ENCODE assay signal across 8 mouse cellular contexts in genomic region chr19:46356701-46357138, GRCm38 (mm10). TPM values are rescaled to one million over a fixed set of nuclear protein-coding genes. Genes with fewer than 3 reads are reported as not detected.
A peak's percentile ranks its signal among the peaks of the same experiment; 100 is the strongest.
DNase-seq lines count a peak whose midpoint lies in the region; ATAC-seq lines count a peak whose summit lies in the region.

No protein-coding gene starts in this region.

- peaks cover 5% of the 10 kb centered on the region; the same call in 1 of the 2 replicates for H3K4me1 ChIP-seq in intestine, embryonic 16.5 days (ENCODE audit: control insufficient read depth, insufficient read depth, low read length)
- peaks cover 17% of the 10 kb centered on the region for H3K4me1 ChIP-seq in midbrain, embryonic 10.5 days

- H3K4me2 ChIP-seq in intestine, embryonic 16.5 days (ENCODE audit: low read depth, low read length), result peak overlapping the region; percentile 71

- H3K4me3 ChIP-seq in intestine, embryonic 16.5 days (ENCODE audit: low read length), result peak overlapping the region; percentile 60
- H3K4me3 ChIP-seq in midbrain, embryonic 10.5 days, result peak overlapping the region; percentile 67

- peak; percentile 87 for DNase-seq in adrenal gland, adult 8-10 months
- peak; percentile 68 for DNase-seq in embryo, embryonic 11.5 days (ENCODE audit: low read depth, low spot score)
- DNase-seq in gastrocnemius, postnatal 36 days, result peak; percentile 54 to 68
- DNase-seq in left cerebral cortex, postnatal 36 days (ENCODE audit: low spot score in 2 of 2), result peak; percentile 88 to 91
- DNase-seq in midbrain, embryonic 10.5 days (ENCODE audit: low spot score), result peak; percentile 86
- DNase-seq in right cerebral cortex, postnatal 4 days, result peak; percentile 86
- DNase-seq in yolk sac, embryonic 10.5 days (ENCODE audit: low spot score), result peak; percentile 89

- intact Hi-C loops in gastrocnemius, postnatal 36 days (cut with DNase I), result no loop called here
- intact Hi-C loops in left cerebral cortex, postnatal 36 days (cut with DNase I), result loop anchor here (2.0 kb wide), 1 partner anchor 18 kb away; the partner anchor contains the start of gene Cuedc2

- peak overlapping the region; percentile 73 for H3K9ac ChIP-seq in intestine, embryonic 16.5 days (ENCODE audit: low read depth, low read length)

- H3K27me3 ChIP-seq in intestine, embryonic 16.5 days (replicated peaks; ENCODE audit: control insufficient read depth, insufficient read depth, low read length), result no peaks in the 10 kb centered on the region
- H3K27me3 ChIP-seq in midbrain, embryonic 10.5 days (ENCODE audit: low read depth, poor library complexity, severe bottlenecking), result peaks cover 38% of the 10 kb centered on the region

- no peaks in the 10 kb centered on the region for H3K36me3 ChIP-seq in intestine, embryonic 16.5 days (ENCODE audit: control insufficient read depth, insufficient read depth, low read length)
- H3K36me3 ChIP-seq in midbrain, embryonic 10.5 days, result no peaks in the 10 kb centered on the region

- peak; percentile 88 for ATAC-seq in intestine, embryonic 16.5 days

- WGBS in intestine, embryonic 16.5 days, result under 1% methylated on average over 29 of the region's 29 CpGs
- under 1% methylated on average over 29 of the region's 29 CpGs for WGBS in midbrain, embryonic 10.5 days

- H3K9me3 ChIP-seq in intestine, embryonic 16.5 days (ENCODE audit: control insufficient read depth, low read length), result no peaks in the 10 kb centered on the region
- H3K9me3 ChIP-seq in midbrain, embryonic 10.5 days (replicated peaks), result no peaks in the 10 kb centered on the region

- peak overlapping the region; percentile 66; the same call in 1 of the 2 replicates for H3K27ac ChIP-seq in intestine, embryonic 16.5 days (ENCODE audit: low read length)
- H3K27ac ChIP-seq in midbrain, embryonic 10.5 days (replicated peaks), result peak overlapping the region; percentile 80

RNA-seq across cellular contexts. Expression of gene 2310034G01Rik, which starts 6.6 kb away (rescaled TPM):
- 1 to 10 TPM; 1.1 to 2.4 (median 1.5) TPM for total RNA-seq in adrenal gland, adult 8-10 months (2022)
- total RNA-seq in gastrocnemius, postnatal 36 days (2021), result under 1 TPM; 0.25 to 0.38 TPM
- 1.3 and 1.5 TPM in 2 replicates for polyA plus RNA-seq in intestine, embryonic 16.5 days (2015; fragmentation: Nextera tagmentation; extraction: Ambion mirVana)
- under 1 TPM; 0.62 to 0.68 TPM for total RNA-seq in left cerebral cortex, postnatal 36 days (2021)
- polyA plus RNA-seq in midbrain, embryonic 10.5 days (2016; fragmentation: Nextera tagmentation; extraction: Ambion mirVana), result 0.96 and 1.4 TPM in 2 replicates

RNA-seq across cellular contexts. Expression of gene Mfsd13a, which starts 15.8 kb away (rescaled TPM):
- 10 to 100 TPM; 11.7 to 21.1 (median 16.6) TPM for total RNA-seq in adrenal gland, adult 8-10 months (2022)
- total RNA-seq in gastrocnemius, postnatal 36 days (2021), result 1 to 10 TPM in 1 of 2 experiments, under 1 TPM in 1; 0.79 to 1.1 TPM
- 16.2 and 16.3 TPM in 2 replicates for polyA plus RNA-seq in intestine, embryonic 16.5 days (2015; fragmentation: Nextera tagmentation; extraction: Ambion mirVana)
- total RNA-seq in left cerebral cortex, postnatal 36 days (2021), result 10 to 100 TPM; 25.6 to 27.8 TPM
- 9.1 and 10.1 TPM in 2 replicates for polyA plus RNA-seq in midbrain, embryonic 10.5 days (2016; fragmentation: Nextera tagmentation; extraction: Ambion mirVana)

RNA-seq across cellular contexts. Expression of gene Cuedc2, which starts 18.2 kb away (rescaled TPM):
- 100 to 1,000 TPM in 2 of 4 experiments, 10 to 100 TPM in 2; 77.2 to 109 (median 89.6) TPM for total RNA-seq in adrenal gland, adult 8-10 months (2022)
- 10 to 100 TPM; 55.9 to 56.4 TPM for total RNA-seq in gastrocnemius, postnatal 36 days (2021)
- 127 and 132 TPM in 2 replicates for polyA plus RNA-seq in intestine, embryonic 16.5 days (2015; fragmentation: Nextera tagmentation; extraction: Ambion mirVana)
- 100 to 1,000 TPM; 166 to 216 TPM for total RNA-seq in left cerebral cortex, postnatal 36 days (2021)
- polyA plus RNA-seq in midbrain, embryonic 10.5 days (2016; fragmentation: Nextera tagmentation; extraction: Ambion mirVana), result 239 and 249 TPM in 2 replicates

RNA-seq across cellular contexts. Expression of gene Fbxl15, which starts 28.7 kb away (rescaled TPM):
- 10 to 100 TPM; 11.9 to 16.2 (median 13.2) TPM for total RNA-seq in adrenal gland, adult 8-10 months (2022)
- 1 to 10 TPM; 2.7 to 2.9 TPM for total RNA-seq in gastrocnemius, postnatal 36 days (2021)
- 17.3 and 18.9 TPM in 2 replicates for polyA plus RNA-seq in intestine, embryonic 16.5 days (2015; fragmentation: Nextera tagmentation; extraction: Ambion mirVana)
- 10 to 100 TPM; 26.7 to 28.7 TPM for total RNA-seq in left cerebral cortex, postnatal 36 days (2021)
- polyA plus RNA-seq in midbrain, embryonic 10.5 days (2016; fragmentation: Nextera tagmentation; extraction: Ambion mirVana), result 24.6 and 25.0 TPM in 2 replicates

RNA-seq across cellular contexts. Expression of gene Psd, which starts 29.8 kb away (rescaled TPM):
- total RNA-seq in adrenal gland, adult 8-10 months (2022), result 10 to 100 TPM in 3 of 4 experiments, 1 to 10 TPM in 1; 7.9 to 14.9 (median 13.1) TPM
- under 1 TPM; 0.51 to 0.62 TPM for total RNA-seq in gastrocnemius, postnatal 36 days (2021)
- 13.2 and 13.6 TPM in 2 replicates for polyA plus RNA-seq in intestine, embryonic 16.5 days (2015; fragmentation: Nextera tagmentation; extraction: Ambion mirVana)
- total RNA-seq in left cerebral cortex, postnatal 36 days (2021), result 100 to 1,000 TPM; 614 to 671 TPM
- polyA plus RNA-seq in midbrain, embryonic 10.5 days (2016; fragmentation: Nextera tagmentation; extraction: Ambion mirVana), result 4.7 and 8.9 TPM in 2 replicates

Comparison
In these comparisons a context has a peak if more than half of its experiments do, and no peak if none do; other contexts are left out.
1. Peak in every context shown above with its lines: DNase-seq, ATAC-seq, H3K4me3 ChIP-seq and H3K27ac ChIP-seq.
2. RNA of gene Mfsd13a, which starts 15.8 kb away (total RNA-seq): 25.6 to 27.8 TPM in left cerebral cortex, postnatal 36 days and 11.7 to 21.1 TPM in adrenal gland, adult 8-10 months; 0.79 to 1.1 TPM in gastrocnemius, postnatal 36 days; every median in the first group is over 4 times any median in the second.